Mouse (Mus musculus): Measurements from ENCODE around the gene Abhd16b.

GRCm38 (mm10) chr2:181452181-181452580 lies 40.8 kb upstream of the Abhd16b start:
- no peak for TF ChIP-seq EP300 (IDR thresholded peaks at IDR 0.05; ENCODE audit: low read depth)
- no peak for TF ChIP-seq CTCF (IDR thresholded peaks at IDR 0.05; ENCODE audit: low read depth)
